Mouse (Mus musculus) cortical plate, adult 2 months (tissue): ENCODE data around the gene Plcb2.

Experiments used
- CTCF ChIP-seq: fragments of 200-500 bp; IDR thresholded peaks from 2 replicates; pipeline ENCODE4 v1.5.1; 2011; ENCODE audit warnings: mild to moderate bottlenecking, control low read depth, low read length; ENCODE audit not compliant: insufficient read depth; ENCODE audit errors: extremely low read depth
- POLR2A ChIP-seq: fragments of 200-500 bp; IDR thresholded peaks from 2 replicates; pipeline ENCODE4 v1.6.1; 2011; ENCODE audit warnings: mild to moderate bottlenecking, low read length, control low read depth; ENCODE audit not compliant: insufficient read depth; ENCODE audit errors: extremely low read depth

GRCm38 (mm10) chr2:118729816-118730621 lies 1.8 kb upstream of the Plcb2 start:
- no peak for TF ChIP-seq CTCF
- TF ChIP-seq POLR2A = no peak
